Mouse (Mus musculus) MEL-GATA-1-ER (cell line): ENCODE measurements around the gene Smok3c.
A peak's percentile ranks its signal among the peaks of the same experiment; 100 is the strongest.

Source experiments
- DNase-seq: peaks from one replicate; pipeline ENCODE4 v3.0.0-alpha.2; 2012; ENCODE audit warnings: low read depth; ENCODE audit errors: extremely low read depth

The Smok3c gene

DNA sequence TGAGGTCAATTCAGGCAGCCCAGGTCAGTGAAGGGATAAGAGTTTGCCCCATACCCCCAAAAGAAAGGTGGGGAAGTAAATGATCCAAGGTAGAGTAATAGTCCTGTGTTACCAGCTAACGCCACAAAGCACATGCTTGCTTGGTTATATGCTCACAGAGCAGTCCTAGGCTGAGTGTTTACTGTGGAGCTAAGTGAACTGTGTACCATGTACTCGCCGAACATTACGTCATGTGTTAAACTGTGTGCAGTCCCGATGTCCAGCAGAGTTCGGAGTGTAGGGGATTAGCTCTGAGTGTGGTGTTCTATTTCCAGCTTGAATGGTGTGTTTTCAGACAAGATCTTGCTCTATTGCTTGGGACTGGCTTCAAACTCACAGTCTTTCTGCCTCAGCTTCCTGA, 41.5 kb downstream of the Smok3c start:
- no peak for DNase-seq

DNA sequence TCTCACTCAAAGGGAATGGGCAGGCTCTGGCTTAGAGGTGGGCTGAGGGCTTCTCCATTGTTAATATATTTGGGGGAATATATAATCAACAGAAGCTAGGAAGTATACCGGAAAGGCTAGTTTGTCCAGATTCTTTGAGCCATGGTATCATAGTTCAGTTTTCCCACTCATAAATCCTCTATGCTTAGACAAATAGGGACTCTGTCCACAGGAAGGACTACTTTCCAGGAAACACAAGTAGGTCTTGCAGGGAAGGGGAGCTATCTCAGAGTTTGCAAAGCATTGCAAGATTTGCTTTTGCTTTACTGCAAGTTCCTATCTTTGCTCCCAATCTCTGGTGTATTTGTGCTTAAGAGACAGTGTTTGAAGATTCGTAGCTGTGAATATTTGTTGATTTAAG, 52.0 kb downstream of the Smok3c start:
- no peak for DNase-seq

DNA sequence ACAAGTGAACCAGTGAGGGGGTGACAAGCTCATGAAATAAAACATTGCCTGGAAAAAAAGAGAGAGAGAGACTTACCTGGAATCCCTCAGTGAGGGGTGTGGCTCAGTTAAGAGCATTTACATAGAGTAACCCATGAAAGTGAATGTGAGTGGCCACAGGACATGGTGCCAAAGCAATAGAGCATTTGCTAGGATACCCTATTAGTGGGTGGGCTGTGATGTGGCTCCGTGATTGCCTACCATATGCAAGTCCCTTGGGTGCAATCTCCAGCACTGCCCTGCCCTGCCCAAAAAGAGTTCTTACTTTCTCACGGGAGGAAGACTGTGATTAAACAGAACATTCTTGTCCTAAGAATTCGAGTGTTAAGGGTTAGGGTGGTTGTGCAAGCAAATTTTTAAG, 54.1 kb downstream of the Smok3c start:
- DNase-seq = no peak

DNA sequence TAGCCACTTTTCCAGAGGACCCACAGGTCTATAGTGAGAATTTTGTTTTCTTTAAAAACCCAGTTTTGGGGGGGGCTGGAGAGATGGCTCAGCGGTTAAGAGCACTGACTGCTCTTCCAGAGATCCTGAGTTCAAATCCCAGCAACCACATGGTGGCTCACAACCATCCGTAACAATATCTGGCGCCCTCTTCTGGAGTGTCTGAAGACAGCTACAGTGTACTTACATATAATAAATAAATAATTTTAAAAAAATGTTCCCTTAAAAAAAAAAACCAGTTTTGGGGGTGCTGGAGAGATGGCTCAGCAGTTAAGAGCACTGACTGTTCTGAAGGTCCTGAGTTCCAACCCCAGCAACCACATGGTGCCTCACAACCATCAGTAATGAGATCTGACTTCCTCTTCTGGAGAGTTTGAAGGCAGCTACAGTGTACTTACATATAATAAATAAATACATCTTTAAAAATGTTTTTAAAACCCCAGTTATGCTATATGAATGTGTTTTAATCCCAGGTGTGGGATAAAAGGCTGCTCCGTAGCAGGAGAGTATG, 56.9 kb downstream of the Smok3c start:
- DNase-seq = peak; percentile 25
